ENCODE assay signal across 14 mouse cellular contexts in genomic region chr9:57757578-57757977, GRCm38 (mm10). TPM values are rescaled to one million over a fixed set of nuclear protein-coding genes. Genes with fewer than 3 reads are reported as not detected.
DNase-seq lines count a peak whose midpoint lies in the region; ATAC-seq and TF ChIP-seq lines count a peak whose summit lies in the region.
"Had no signal": no experiment of that assay in that cellular context is flagged by ENCODE, and none has a peak within 500 bp of the region (broad histone marks: within the 10 kb centered on the region; RNA-seq: fewer than 3 reads in every experiment).

No protein-coding gene starts in this region.

- peak overlapping the region; percentile 19; the same call in 1 of the 2 replicates for H3K4me2 ChIP-seq in heart, embryonic 12.5 days
- H3K4me2 ChIP-seq in liver, embryonic 12.5 days = peak overlapping the region; percentile 62
- H3K4me2 ChIP-seq: midbrain, embryonic 13.5 days had no signal

- TF ChIP-seq CTCF in left cerebral cortex, adult 2 months (IDR thresholded peaks at IDR 0.05) = no peak

- H3K9ac ChIP-seq in heart, embryonic 12.5 days = no peak overlapping the region
- peak overlapping the region; percentile 53 for H3K9ac ChIP-seq in liver, embryonic 12.5 days
- H3K9ac ChIP-seq: midbrain, embryonic 13.5 days had no signal

- intact Hi-C loops in left cerebral cortex, adult 2 months (cut with DNase I) = no loop called here

- peak; percentile 22; the same call in 1 of the 2 replicates for ATAC-seq in heart, embryonic 12.5 days (ENCODE audit: insufficient number of reproducible peaks, low FRiP score)
- ATAC-seq in liver, embryonic 12.5 days = peak; percentile 85
- ATAC-seq: forebrain, embryonic 14.5 days; midbrain, embryonic 13.5 days had no signal

- H3K9me3 ChIP-seq in heart, embryonic 12.5 days (replicated peaks) = no peaks in the 10 kb centered on the region
- no peaks in the 10 kb centered on the region for H3K9me3 ChIP-seq in liver, embryonic 12.5 days (replicated peaks)
- H3K9me3 ChIP-seq: midbrain, embryonic 13.5 days had no signal

- H3K27me3 ChIP-seq in heart, embryonic 12.5 days (replicated peaks) = no peaks in the 10 kb centered on the region
- no peaks in the 10 kb centered on the region for H3K27me3 ChIP-seq in liver, embryonic 12.5 days (replicated peaks)
- H3K27me3 ChIP-seq: midbrain, embryonic 13.5 days had no signal

- no peak overlapping the region for H3K27ac ChIP-seq in heart, embryonic 12.5 days (ENCODE audit: poor library complexity, severe bottlenecking)
- H3K27ac ChIP-seq in liver, embryonic 12.5 days = peak overlapping the region; percentile 99
- H3K27ac ChIP-seq in left cerebral cortex, adult 2 months = no peak overlapping the region
- H3K27ac ChIP-seq: kidney, postnatal 0 days; midbrain, embryonic 13.5 days had no signal

- peaks cover 37% of the 10 kb centered on the region for H3K4me1 ChIP-seq in heart, embryonic 12.5 days (replicated peaks)
- H3K4me1 ChIP-seq in liver, embryonic 12.5 days = peaks cover 60% of the 10 kb centered on the region

- H3K36me3 ChIP-seq in heart, embryonic 12.5 days = peaks cover 88% of the 10 kb centered on the region
- H3K36me3 ChIP-seq in liver, embryonic 12.5 days = peaks cover 98% of the 10 kb centered on the region

- no peak overlapping the region for H3K4me3 ChIP-seq in heart, embryonic 12.5 days
- H3K4me3 ChIP-seq in liver, embryonic 12.5 days = peak overlapping the region; percentile 37
- no peak overlapping the region for H3K4me3 ChIP-seq in left cerebral cortex, adult 2 months
- H3K4me3 ChIP-seq: midbrain, embryonic 13.5 days had no signal

- no peak for DNase-seq in heart, adult 18-20 months
- DNase-seq in spleen, adult 12 weeks (ENCODE audit: low spot score) = peak; percentile 36
- DNase-seq in spleen, postnatal 14 days (ENCODE audit: low spot score in 2 of 2) = no peak
- DNase-seq in embryo, embryonic 10 days (ENCODE audit: low spot score) = no peak
- DNase-seq in left cerebral cortex, adult 2 months (ENCODE audit: extremely low spot score in 1 of 2, low spot score in 2 of 2) = no peak
- DNase-seq: cerebellum, postnatal 25 days; gastrocnemius, postnatal 14 days; layer of hippocampus, adult 9-11 months; thymus, postnatal 4 days had no signal

- 58% methylated on average over 3 of the region's 3 CpGs for WGBS in heart, embryonic 12.5 days
- WGBS in liver, embryonic 12.5 days (ENCODE audit: insufficient replicate concordance) = 34% methylated on average over 3 of the region's 3 CpGs

RNA-seq across cellular contexts. Expression of gene Clk3, which starts 8.1 kb away (rescaled TPM):
- polyA plus RNA-seq in heart, embryonic 12.5 days (2016; fragmentation: Nextera tagmentation; extraction: Ambion mirVana) = 67.0 and 68.1 TPM in 2 replicates
- 10 to 100 TPM; 21.3 to 29.0 TPM for total RNA-seq in heart, adult 18-20 months (2021)
- polyA plus RNA-seq in liver, embryonic 12.5 days (2016; fragmentation: Nextera tagmentation; extraction: Ambion mirVana) = 99.8 and 104 TPM in 2 replicates
- 10 to 100 TPM; 86.8 to 96.3 TPM for total RNA-seq in left cerebral cortex, adult 2 months (2021)

RNA-seq across cellular contexts. Expression of gene Edc3, which starts 49.2 kb away (rescaled TPM):
- polyA plus RNA-seq in heart, embryonic 12.5 days (2016; fragmentation: Nextera tagmentation; extraction: Ambion mirVana) = 21.2 and 21.3 TPM in 2 replicates
- total RNA-seq in heart, adult 18-20 months (2021) = 1 to 10 TPM; 4.7 to 6.6 TPM
- polyA plus RNA-seq in liver, embryonic 12.5 days (2016; fragmentation: Nextera tagmentation; extraction: Ambion mirVana) = 21.2 and 22.2 TPM in 2 replicates
- total RNA-seq in left cerebral cortex, adult 2 months (2021) = 10 to 100 TPM; 13.8 to 14.2 TPM
